Mouse (Mus musculus): ENCODE data around the gene Neb. TPM values are rescaled to one million over a fixed set of nuclear protein-coding genes. Genes with fewer than 3 reads are reported as not detected.

Gene Neb
- 0.51 and 0.67 TPM in 2 replicates for polyA plus RNA-seq (2015; fragmentation: Nextera tagmentation; extraction: Ambion mirVana)

GRCm38 (mm10) chr2:52378448-52378804, at the start of gene Neb:
Gene Neb (minus strand): TSS chr2:52378474.

DNA sequence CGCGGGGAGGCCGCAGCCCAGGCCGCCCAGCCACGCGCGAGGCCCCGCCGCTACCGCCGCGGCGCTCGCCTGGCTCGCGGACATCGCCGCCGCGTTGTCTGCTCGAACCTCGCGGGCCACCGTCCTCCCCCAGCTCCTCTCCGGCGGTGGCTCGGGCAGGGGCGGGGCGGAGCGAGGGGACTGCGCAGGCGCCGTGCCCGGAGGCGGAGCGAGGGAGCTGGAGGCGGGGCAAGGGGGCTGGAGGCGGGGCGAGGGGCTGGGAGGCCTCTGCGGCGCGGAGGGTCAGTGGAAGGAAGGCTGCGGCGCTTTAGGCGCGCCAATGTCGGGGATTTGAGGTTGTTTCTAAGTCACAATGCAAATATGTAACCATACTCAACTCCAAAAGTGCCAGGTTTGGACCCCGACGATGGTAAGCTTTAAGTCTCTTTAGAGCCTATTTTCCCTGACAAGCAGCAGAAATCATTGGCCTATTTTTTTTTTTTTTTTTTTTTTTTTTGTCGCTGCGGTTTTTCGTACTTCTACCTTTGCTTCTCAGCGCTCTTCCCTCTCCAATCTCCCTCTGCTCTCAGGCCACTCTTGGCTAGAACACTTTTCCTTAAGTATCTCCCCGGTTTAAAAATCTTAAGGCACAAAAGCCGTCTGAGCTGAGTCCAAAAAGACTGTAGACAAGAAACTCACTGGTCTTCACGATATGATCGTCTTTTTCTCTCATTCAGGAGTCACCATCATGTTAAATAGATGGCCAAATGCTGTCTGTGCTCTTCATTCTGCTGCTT, 46.7 kb upstream of the Neb start, which contains the start of gene Arl5a:
Arl5a (minus strand) TSS at position 155 of the 776 bp plus-strand sequence.

Other genes starting within 250 kb of the Neb start
- gene Arl5a, start 46.4 kb upstream of the Neb start, polyA plus RNA-seq (2015; fragmentation: Nextera tagmentation; extraction: Ambion mirVana), result 18.7 and 19.0 TPM in 2 replicates